Mouse (Mus musculus) heart, postnatal 0 days (tissue): ENCODE measurements around the gene Tcp10c.
"Not testable (repeated sequence)": the region's sequence is repeated elsewhere in the genome, so short reads cannot be mapped to it uniquely, and the experiment has no call there.

Experiments
- CTCF ChIP-seq: IDR thresholded peaks from 2 replicates; pipeline ENCODE4 v1.5.1; 2016; ENCODE audit warnings: antibody characterized with exemption, control low read depth, low read depth
- EP300 ChIP-seq: IDR thresholded peaks from 2 replicates; pipeline ENCODE4 v1.6.1; 2016; ENCODE audit warnings: antibody characterized with exemption, low read depth

DNA sequence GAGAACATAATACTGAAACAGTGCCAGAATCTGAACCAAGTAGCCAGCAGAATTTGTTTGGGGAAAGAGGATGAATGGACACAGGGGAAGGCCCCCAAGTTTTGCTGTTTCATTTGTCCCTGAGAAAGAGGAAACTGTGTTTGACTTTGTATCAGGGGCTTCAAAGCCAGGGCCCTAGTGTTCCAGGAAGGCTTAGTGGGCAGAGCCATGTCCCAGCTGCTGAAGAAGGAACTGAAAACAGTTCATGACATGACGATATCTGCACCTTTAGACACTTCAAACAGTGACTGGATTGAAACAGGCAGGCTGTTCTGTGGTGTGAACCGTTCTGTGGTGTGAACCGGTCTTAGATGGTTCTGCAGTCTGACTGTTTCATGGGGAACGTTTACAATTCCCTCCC, 8.4 kb upstream of the Tcp10c start:
- TF ChIP-seq EP300, CTCF: not testable (repeated sequence)
